Mouse (Mus musculus) kidney, postnatal 0 days (tissue): ENCODE results near the gene Zscan21. TPM values are rescaled to one million over a fixed set of nuclear protein-coding genes. Genes with fewer than 3 reads are reported as not detected.

Experiments
- ATAC-seq: fragments of 200-750 bp; cut with Nextera tagmentation; replicated peaks from 2 replicates; pipeline ENCODE4 v1.8.0; 2017; ENCODE audit warnings: low read depth, moderate number of reproducible peaks, moderate TSS enrichment, moderate library complexity; ENCODE audit not compliant: low FRiP score
- DNase-seq: peaks from one replicate; pipeline ENCODE4 v3.0.0-alpha.2; 2016; ENCODE audit warnings: low spot score
- H3K27ac ChIP-seq: fragments of 300-500 bp; sonication (generic); 2 replicates; pipeline ENCODE4 v1.5.1; 2014; ENCODE audit warnings: mild to moderate bottlenecking
- H3K27me3 ChIP-seq: fragments of 300-500 bp; sonication (generic); 2 replicates; pipeline ENCODE4 v1.6.1; 2014; ENCODE audit warnings: low read length, mixed read lengths; ENCODE audit not compliant: insufficient read depth
- H3K36me3 ChIP-seq: fragments of 300-500 bp; sonication (generic); 2 replicates; pipeline ENCODE4 v1.6.1; 2014; ENCODE audit warnings: low read length, mixed read lengths; ENCODE audit not compliant: insufficient read depth
- H3K4me1 ChIP-seq: fragments of 300-500 bp; sonication (generic); replicated peaks from 2 replicates; pipeline ENCODE4 v1.6.1; 2014; ENCODE audit warnings: antibody characterized with exemption, low read length, mixed read lengths; ENCODE audit not compliant: insufficient read depth
- H3K4me2 ChIP-seq: fragments of 300-500 bp; sonication (generic); 2 replicates; pipeline ENCODE4 v1.6.1; 2014; ENCODE audit warnings: mild to moderate bottlenecking, low read length, moderate library complexity, mixed read lengths
- H3K4me3 ChIP-seq: fragments of 300-500 bp; sonication (generic); replicated peaks from 2 replicates; pipeline ENCODE4 v1.5.1; 2014; ENCODE audit warnings: low read depth, low read length
- H3K9ac ChIP-seq: fragments of 300-500 bp; sonication (generic); 2 replicates; pipeline ENCODE4 v1.6.1; 2014; ENCODE audit warnings: low read depth, low read length
- H3K9me3 ChIP-seq: fragments of 300-500 bp; sonication (generic); replicated peaks from 2 replicates; pipeline ENCODE4 v1.6.1; 2016; ENCODE audit warnings: low read length, inconsistent platforms, mixed read lengths
- CTCF ChIP-seq: IDR thresholded peaks from 2 replicates; pipeline ENCODE4 v1.5.1; 2016; ENCODE audit warnings: antibody characterized with exemption, low read depth, mild to moderate bottlenecking, moderate library complexity
- WGBS: fragments of 180-500 bp; shearing (Covaris S2); extraction: QIAGEN DNeasy Blood & Tissue Kit; methylation state at CpG from one replicate; pipeline ENCODE4 v1.1.7; 2014; 5-methylcytosine and 5-hydroxymethylcytosine counted together
- microRNA counts: library from miRNA; unstranded; fragments of <30 nt; microRNA quantifications from one replicate; lab custom pipeline; 2015
- microRNA-seq: library from miRNA; unstranded; fragments of <30 nt; microRNA quantifications from one replicate; pipeline ENCODE4, GENCODE M21; 2016
- polyA plus RNA-seq: library from polyadenylated mRNA; unstranded; fragments of >200 nt; fragmentation: Nextera tagmentation; extraction: Ambion mirVana; gene quantifications from 2 replicates; pipeline ENCODE4 v1.2.1, GENCODE M21; 2015

The Zscan21 gene
- polyA plus RNA-seq, 1 experiment from 2014 or later: 45.3 TPM

DNA sequence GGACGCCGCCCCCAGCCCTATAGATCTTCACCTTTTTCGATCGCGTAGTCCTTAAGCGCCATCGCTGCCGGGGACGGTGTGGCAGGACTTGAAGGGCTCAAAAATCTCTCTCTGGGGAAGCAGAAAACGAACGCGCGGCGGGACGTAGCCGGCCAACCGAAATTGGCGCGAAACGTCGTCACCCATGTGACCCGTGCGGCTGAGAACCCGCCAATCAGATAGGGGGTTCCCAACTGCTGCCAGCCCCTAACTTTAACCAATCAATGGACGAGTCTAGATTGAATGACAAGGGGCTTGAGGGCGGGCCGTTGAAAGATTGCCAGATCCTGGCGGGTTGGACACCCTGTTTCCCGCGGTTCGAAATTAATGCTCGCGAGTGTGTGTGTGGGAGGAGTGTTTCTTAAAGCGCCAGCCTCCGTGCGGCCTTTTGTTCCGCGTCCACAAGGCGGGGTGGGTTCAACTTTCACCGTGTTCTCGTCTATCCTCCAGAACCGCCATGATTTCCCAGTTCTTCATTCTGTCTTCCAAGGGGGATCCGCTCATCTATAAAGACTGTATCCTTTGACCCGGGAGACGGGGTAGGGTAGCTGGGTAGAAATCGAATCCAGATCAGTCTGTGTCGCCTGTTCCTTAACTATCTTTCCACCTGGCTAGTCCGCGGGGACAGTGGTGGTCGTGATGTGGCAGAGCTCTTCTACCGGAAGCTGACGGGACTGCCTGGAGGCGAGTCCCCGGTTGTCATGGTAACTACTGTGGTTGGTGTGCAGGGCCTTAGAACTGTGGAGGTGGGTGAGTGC, 55.2 kb downstream of the Zscan21 start, which contains the start of the genes Ap4m1 and Mcm7:
Gene Ap4m1 (plus strand): TSS at position 308 of the 797 bp plus-strand sequence.
Gene Mcm7 (minus strand): TSS at position 728 of the 797 bp plus-strand sequence.
- Histone ChIP-seq H3K9me3 (no peaks in the 10 kb centered on the region), H3K9ac (peak within 1 kb of the TSS; percentile 71), H3K27me3 (no peaks in the 10 kb centered on the region), H3K4me2 (peak within 1 kb of the TSS; percentile 96), H3K27ac (peak within 1 kb of the TSS; percentile 87), H3K4me3 (peak within 1 kb of the TSS; percentile 62), H3K4me1 (peaks cover 10% of the 10 kb centered on the region; the same call in 1 of the 2 replicates), H3K36me3 (peaks cover 35% of the 10 kb centered on the region; the same call in 1 of the 2 replicates)
- WGBS: under 1% methylated on average over 54 of the region's 54 CpGs
- ATAC-seq (peak; percentile 90), DNase-seq (peak; percentile 99)
- peak; percentile 41 for TF ChIP-seq CTCF

DNA sequence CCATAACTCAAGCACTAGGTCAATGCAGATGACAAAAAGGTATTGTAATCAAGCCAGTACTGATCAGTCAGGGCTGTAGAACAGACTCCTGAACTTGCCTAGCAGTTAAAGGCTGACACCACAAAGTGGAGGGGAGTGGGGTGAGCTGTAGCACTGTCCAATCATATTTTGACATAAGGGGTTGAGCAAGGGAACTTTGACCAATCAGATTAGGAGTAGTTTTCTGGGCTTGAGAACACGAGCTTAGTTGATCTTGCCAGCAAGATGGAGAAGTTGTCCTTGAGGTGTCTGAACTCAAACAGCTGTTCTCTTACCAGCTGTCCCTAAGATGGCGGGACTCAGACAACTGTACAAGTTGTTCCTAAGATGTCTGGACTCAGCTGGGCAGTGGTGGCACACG, 56.5 kb downstream of the Zscan21 start:
- no peaks in the 10 kb centered on the region for H3K27me3 ChIP-seq
- H3K4me2 ChIP-seq: 0 out of 2 replicates have a peak overlapping the region, but pooled peaks have one; percentile 96
- H3K36me3 ChIP-seq: peaks cover 34% of the 10 kb centered on the region; the same call in 1 of the 2 replicates
- TF ChIP-seq CTCF: no peak
- DNase-seq (no peak), ATAC-seq (no peak)
- H3K4me3 ChIP-seq: no peak overlapping the region
- H3K9ac ChIP-seq: no peak overlapping the region
- no peak overlapping the region for H3K27ac ChIP-seq
- 76% methylated on average over 3 of the region's 3 CpGs for WGBS
- H3K9me3 ChIP-seq: no peaks in the 10 kb centered on the region
- H3K4me1 ChIP-seq: peaks cover 10% of the 10 kb centered on the region; the same call in 1 of the 2 replicates

MicroRNAs encoded within 50 kb of the gene (microRNA counts, 519-probe panel; counts per million panel counts)
- 6,284 counts per million, percentile 91 among the panel's probes with 10 or more counts for microRNA mmu-miR-106b (lab: Ali Mortazavi, UCI)
- 7,590 counts per million, percentile 97 among the panel's probes with 10 or more counts for microRNA mmu-miR-25 (lab: Ali Mortazavi, UCI)
- microRNA mmu-miR-93 (lab: Ali Mortazavi, UCI): 6,375 counts per million, percentile 92 among the panel's probes with 10 or more counts

Small RNA genes lying within 50 kb of the gene (microRNA-seq; reads per million reads assigned to microRNA genes)
- gene Mir106b (6,256 reads per million, percentile 93 among the genes with 10 or more reads in this experiment), gene Mir25 (972 reads per million, percentile 78 among the genes with 10 or more reads in this experiment), gene Mir93 (8,678 reads per million, percentile 94 among the genes with 10 or more reads in this experiment)

Other genes starting within 250 kb of the Zscan21 start
- 0.16 and 0.84 TPM in 2 replicates for gene Pilrb2, start 245.1 kb upstream of the Zscan21 start, polyA plus RNA-seq
- 0.13 and 0.20 TPM in 2 replicates for gene Cyp3a13, start 195.3 kb upstream of the Zscan21 start, polyA plus RNA-seq
- 0.03 and 0.09 TPM in 2 replicates for gene Gjc3, start 153.8 kb upstream of the Zscan21 start, polyA plus RNA-seq
- 0.09 and 0.22 TPM in 2 replicates for gene Azgp1, start 135.4 kb upstream of the Zscan21 start, polyA plus RNA-seq
- gene Smok3a, start 95.6 kb upstream of the Zscan21 start, polyA plus RNA-seq: not detected in 2 replicates
- not detected in 2 replicates for gene Smok3b, start 95.5 kb upstream of the Zscan21 start, polyA plus RNA-seq
- gene Smok3c, start 63.7 kb upstream of the Zscan21 start, polyA plus RNA-seq: not detected in 2 replicates
- 17.2 and 17.8 TPM in 2 replicates for gene Zkscan1, start 31.8 kb upstream of the Zscan21 start, polyA plus RNA-seq
- gene Zfp113, start 38.8 kb downstream of the Zscan21 start, polyA plus RNA-seq: 13.2 and 16.8 TPM in 2 replicates
- 240 and 262 TPM in 2 replicates for gene Cops6, start 44.2 kb downstream of the Zscan21 start, polyA plus RNA-seq
- 13.0 and 13.1 TPM in 2 replicates for gene Ap4m1, start 55.1 kb downstream of the Zscan21 start, polyA plus RNA-seq
- 119 and 136 TPM in 2 replicates for gene Mcm7, start 55.5 kb downstream of the Zscan21 start, polyA plus RNA-seq
- gene Taf6, start 70.5 kb downstream of the Zscan21 start, polyA plus RNA-seq: 49.8 and 54.8 TPM in 2 replicates
- gene Cnpy4, start 70.6 kb downstream of the Zscan21 start, polyA plus RNA-seq: 42.2 and 43.9 TPM in 2 replicates
- 11.4 and 12.8 TPM in 2 replicates for gene Mblac1, start 77.4 kb downstream of the Zscan21 start, polyA plus RNA-seq
- 0.22 and 0.36 TPM in 2 replicates for gene Nxpe5, start 109.0 kb downstream of the Zscan21 start, polyA plus RNA-seq
- gene Lamtor4, start 138.6 kb downstream of the Zscan21 start, polyA plus RNA-seq: 77.6 and 87.0 TPM in 2 replicates
- gene BC037034, start 147.1 kb downstream of the Zscan21 start, polyA plus RNA-seq: 3.2 and 4.3 TPM in 2 replicates
- gene Gal3st4, start 155.9 kb downstream of the Zscan21 start, polyA plus RNA-seq: 0.86 and 1.5 TPM in 2 replicates
- gene Gm43720, start 163.1 kb downstream of the Zscan21 start, polyA plus RNA-seq: 0.06 and 0.16 TPM in 2 replicates
- 8.1 and 9.1 TPM in 2 replicates for gene Gpc2, start 163.1 kb downstream of the Zscan21 start, polyA plus RNA-seq
- 1.7 and 1.8 TPM in 2 replicates for gene Stag3, start 163.3 kb downstream of the Zscan21 start, polyA plus RNA-seq
- 0.13 TPM in 1 of 2 replicates, not detected in the other for gene Pvrig, start 225.1 kb downstream of the Zscan21 start, polyA plus RNA-seq